Mouse (Mus musculus) central nervous system, embryonic 14 days (tissue): ENCODE results near the gene Olfr478. TPM values are rescaled to one million over a fixed set of nuclear protein-coding genes. Genes with fewer than 3 reads are reported as not detected.

Experiments
- polyA plus RNA-seq: library from polyadenylated mRNA; depleted of rRNA; stranded (reverse); fragments of >200 nt; gene quantifications from 2 replicates; pipeline ENCODE4 v1.2.3, GENCODE M21; 2012; rRNA removed

The Olfr478 gene
- polyA plus RNA-seq: not detected in 2 replicates

GRCm38 (mm10) chr7:108033889-108034288 is at the start of gene Olfr478:
Gene Olfr478 (minus strand): TSS chr7:108033989.

GRCm38 (mm10) chr7:108079555-108079954 is 45.8 kb upstream of the Olfr478 start, which contains the start of gene Olfr481:
Gene Olfr481 (plus strand): TSS chr7:108079855.

GRCm38 (mm10) chr7:108067246-108067645 is 33.5 kb upstream of the Olfr478 start, which contains the start of gene Olfr480:
Gene Olfr480 (minus strand): TSS chr7:108067346.

GRCm38 (mm10) chr7:108050393-108050792 is 16.6 kb upstream of the Olfr478 start, which contains the start of gene Olfr479:
Gene Olfr479 (plus strand): TSS chr7:108050693.

GRCm38 (mm10) chr7:107986393-107986792 is 47.4 kb downstream of the Olfr478 start, which contains the start of gene Olfr477:
Gene Olfr477 (plus strand): TSS chr7:107986693.

Other genes with a start within 250 kb of the Olfr478 start
- gene Ovch2, start 232.8 kb downstream of the Olfr478 start, polyA plus RNA-seq: not detected in 2 replicates
- not detected in 2 replicates for gene Olfr467, start 221.7 kb downstream of the Olfr478 start, polyA plus RNA-seq
- gene Olfr469, start 208.4 kb downstream of the Olfr478 start, polyA plus RNA-seq: not detected in 2 replicates
- gene Olfr470, start 186.5 kb downstream of the Olfr478 start, polyA plus RNA-seq: not detected in 2 replicates
- not detected in 2 replicates for gene Olfr472, start 136.1 kb downstream of the Olfr478 start, polyA plus RNA-seq
- not detected in 2 replicates for gene Olfr473, start 103.5 kb downstream of the Olfr478 start, polyA plus RNA-seq
- not detected in 2 replicates for gene Olfr474, start 79.3 kb downstream of the Olfr478 start, polyA plus RNA-seq
- not detected in 2 replicates for gene Olfr476, start 69.2 kb downstream of the Olfr478 start, polyA plus RNA-seq
- not detected in 2 replicates for gene Olfr477, start 47.3 kb downstream of the Olfr478 start, polyA plus RNA-seq
- not detected in 2 replicates for gene Olfr479, start 16.7 kb upstream of the Olfr478 start, polyA plus RNA-seq
- not detected in 2 replicates for gene Olfr480, start 33.4 kb upstream of the Olfr478 start, polyA plus RNA-seq
- not detected in 2 replicates for gene Olfr481, start 45.9 kb upstream of the Olfr478 start, polyA plus RNA-seq
- gene Olfr482, start 63.6 kb upstream of the Olfr478 start, polyA plus RNA-seq: not detected in 2 replicates
- gene Olfr483, start 66.9 kb upstream of the Olfr478 start, polyA plus RNA-seq: not detected in 2 replicates
- gene Olfr484, start 93.5 kb upstream of the Olfr478 start, polyA plus RNA-seq: not detected in 2 replicates
- gene Olfr485, start 125.9 kb upstream of the Olfr478 start, polyA plus RNA-seq: not detected in 2 replicates
- gene Olfr486, start 138.8 kb upstream of the Olfr478 start, polyA plus RNA-seq: not detected in 2 replicates
- gene Olfr487, start 180.6 kb upstream of the Olfr478 start, polyA plus RNA-seq: not detected in 2 replicates
- not detected in 2 replicates for gene Olfr488, start 224.4 kb upstream of the Olfr478 start, polyA plus RNA-seq